Mouse (Mus musculus) neural tube, embryonic 13.5 days (tissue): ENCODE results near the gene Pard3. TPM values are rescaled to one million over a fixed set of nuclear protein-coding genes. Genes with fewer than 3 reads are reported as not detected.

Experiments
- ATAC-seq: fragments of 200-750 bp; cut with Nextera tagmentation; 2 replicates; pipeline ENCODE4 v1.8.0; 2017; ENCODE audit warnings: low read depth, mild to moderate bottlenecking, moderate TSS enrichment, moderate library complexity
- H3K27ac ChIP-seq: fragments of 300-500 bp; sonication (generic); replicated peaks from 2 replicates; pipeline ENCODE4 v1.5.1; 2015; ENCODE audit warnings: moderate library complexity, mild to moderate bottlenecking, inconsistent platforms
- H3K27me3 ChIP-seq: fragments of 300-500 bp; sonication (generic); 2 replicates; pipeline ENCODE4 v1.6.1; 2015; ENCODE audit warnings: mild to moderate bottlenecking, inconsistent platforms
- H3K36me3 ChIP-seq: fragments of 300-500 bp; sonication (generic); 2 replicates; pipeline ENCODE4 v1.6.1; 2015; ENCODE audit warnings: mild to moderate bottlenecking, inconsistent platforms
- H3K4me1 ChIP-seq: fragments of 300-500 bp; sonication (generic); replicated peaks from 2 replicates; pipeline ENCODE4 v1.6.1; 2015; ENCODE audit warnings: inconsistent platforms
- H3K4me2 ChIP-seq: fragments of 300-500 bp; sonication (generic); 2 replicates; pipeline ENCODE4 v1.6.1; 2015; ENCODE audit warnings: inconsistent platforms, mild to moderate bottlenecking, moderate library complexity
- H3K4me3 ChIP-seq: fragments of 300-500 bp; sonication (generic); 2 replicates; pipeline ENCODE4 v1.5.1; 2015; ENCODE audit warnings: mild to moderate bottlenecking, inconsistent platforms
- H3K9ac ChIP-seq: fragments of 300-500 bp; sonication (generic); 2 replicates; pipeline ENCODE4 v1.6.1; 2015; ENCODE audit warnings: moderate library complexity, mild to moderate bottlenecking, inconsistent platforms
- H3K9me3 ChIP-seq: fragments of 300-500 bp; sonication (generic); 2 replicates; pipeline ENCODE4 v1.6.1; 2016; ENCODE audit warnings: inconsistent platforms
- WGBS: fragments of 180-500 bp; shearing (Covaris S2); methylation state at CpG from one replicate; pipeline ENCODE4 v1.1.7; 2015; 5-methylcytosine and 5-hydroxymethylcytosine counted together
- polyA plus RNA-seq: library from polyadenylated mRNA; unstranded; fragments of >200 nt; fragmentation: Nextera tagmentation; extraction: Ambion mirVana; gene quantifications from 2 replicates; pipeline ENCODE4 v1.2.1, GENCODE M21; 2015

Gene Pard3
- polyA plus RNA-seq, 1 experiment from 2014 or later = 20.9 TPM

- Histone ChIP-seq H3K36me3 (no peaks in the 10 kb centered on the region), H3K4me1 (peaks cover 12% of the 10 kb centered on the region), H3K27ac (no peak overlapping the region), H3K27me3 (no peaks in the 10 kb centered on the region), H3K9me3 (no peaks in the 10 kb centered on the region), H3K4me3 (no peak overlapping the region), H3K4me2 (no peak overlapping the region), H3K9ac (no peak overlapping the region)
- no peak for ATAC-seq
- 98% methylated on average over 2 of the region's 2 CpGs for WGBS
Measured at GRCm38 (mm10) chr8:127480003-127480402, 416.3 kb downstream of the Pard3 start.

GRCm38 (mm10) chr8:127485618-127486017, 421.9 kb downstream of the Pard3 start:
- WGBS = 52% methylated on average over 5 of the region's 5 CpGs
- no peak overlapping the region for H3K27ac ChIP-seq
- H3K9me3 ChIP-seq = no peaks in the 10 kb centered on the region
- H3K36me3 ChIP-seq = no peaks in the 10 kb centered on the region
- H3K4me3 ChIP-seq = no peak overlapping the region
- no peak overlapping the region for H3K9ac ChIP-seq
- H3K4me1 ChIP-seq = peaks cover 23% of the 10 kb centered on the region
- H3K27me3 ChIP-seq = no peaks in the 10 kb centered on the region
- no peak overlapping the region for H3K4me2 ChIP-seq
- ATAC-seq = no peak

- no peak for ATAC-seq
- Histone ChIP-seq H3K27ac (no peak overlapping the region), H3K36me3 (no peaks in the 10 kb centered on the region), H3K9me3 (no peaks in the 10 kb centered on the region), H3K27me3 (no peaks in the 10 kb centered on the region), H3K4me1 (peaks cover 13% of the 10 kb centered on the region), H3K9ac (no peak overlapping the region), H3K4me2 (no peak overlapping the region), H3K4me3 (no peak overlapping the region)
- 34% methylated on average over 6 of the region's 6 CpGs for WGBS
Measured at GRCm38 (mm10) chr8:127491963-127492362, 428.3 kb downstream of the Pard3 start.

- H3K4me1 ChIP-seq = peaks cover 26% of the 10 kb centered on the region
- H3K9ac ChIP-seq = no peak overlapping the region
- 62% methylated on average over 4 of the region's 4 CpGs for WGBS
- H3K27ac ChIP-seq = no peak overlapping the region
- H3K9me3 ChIP-seq = no peaks in the 10 kb centered on the region
- no peaks in the 10 kb centered on the region for H3K36me3 ChIP-seq
- no peak overlapping the region for H3K4me3 ChIP-seq
- ATAC-seq = no peak
- no peaks in the 10 kb centered on the region for H3K27me3 ChIP-seq
- H3K4me2 ChIP-seq = no peak overlapping the region
Measured at GRCm38 (mm10) chr8:127495226-127495780, 431.6 kb downstream of the Pard3 start.

- WGBS = 14% methylated on average over 13 of the region's 13 CpGs
- H3K36me3 ChIP-seq = no peaks in the 10 kb centered on the region
- H3K4me2 ChIP-seq = no peak overlapping the region
- H3K27ac ChIP-seq = peak overlapping the region; percentile 79
- H3K9me3 ChIP-seq = no peaks in the 10 kb centered on the region
- no peaks in the 10 kb centered on the region for H3K27me3 ChIP-seq
- no peak; the same call in 1 of the 2 replicates for ATAC-seq
- peaks cover 35% of the 10 kb centered on the region for H3K4me1 ChIP-seq
- no peak overlapping the region for H3K4me3 ChIP-seq
- H3K9ac ChIP-seq = peak overlapping the region; percentile 31; the same call in 1 of the 2 replicates
Measured at GRCm38 (mm10) chr8:127498997-127499719, 435.5 kb downstream of the Pard3 start.

- Histone ChIP-seq H3K4me3 (no peak overlapping the region), H3K27me3 (no peaks in the 10 kb centered on the region), H3K9me3 (no peaks in the 10 kb centered on the region), H3K9ac (peak overlapping the region; percentile 38), H3K36me3 (no peaks in the 10 kb centered on the region), H3K4me2 (peak overlapping the region; percentile 33), H3K4me1 (peaks cover 35% of the 10 kb centered on the region), H3K27ac (peak overlapping the region; percentile 79)
- WGBS = 51% methylated on average over 13 of the region's 13 CpGs
- ATAC-seq = peak; percentile 34; the same call in 1 of the 2 replicates
Measured at GRCm38 (mm10) chr8:127499720-127500114, 436.0 kb downstream of the Pard3 start.

- WGBS = 5% methylated on average over 7 of the region's 7 CpGs
- Histone ChIP-seq H3K9me3 (no peaks in the 10 kb centered on the region), H3K4me3 (no peak overlapping the region), H3K9ac (peak overlapping the region; percentile 38), H3K27me3 (no peaks in the 10 kb centered on the region), H3K27ac (peak overlapping the region; percentile 79), H3K36me3 (no peaks in the 10 kb centered on the region), H3K4me1 (peaks cover 35% of the 10 kb centered on the region), H3K4me2 (peak overlapping the region; percentile 33)
- peak; percentile 66; the same call in 1 of the 2 replicates for ATAC-seq
Measured at GRCm38 (mm10) chr8:127500206-127500605, 436.5 kb downstream of the Pard3 start.

GRCm38 (mm10) chr8:127501756-127502155, 438.1 kb downstream of the Pard3 start:
- Histone ChIP-seq H3K4me2 (no peak overlapping the region), H3K4me1 (peaks cover 35% of the 10 kb centered on the region), H3K9ac (no peak overlapping the region), H3K27ac (no peak overlapping the region), H3K9me3 (no peaks in the 10 kb centered on the region), H3K36me3 (no peaks in the 10 kb centered on the region), H3K27me3 (no peaks in the 10 kb centered on the region), H3K4me3 (no peak overlapping the region)
- WGBS = 92% methylated on average over 1 of the region's 1 CpGs
- ATAC-seq = no peak

GRCm38 (mm10) chr8:127505286-127505685, 441.6 kb downstream of the Pard3 start:
- Histone ChIP-seq H3K36me3 (no peaks in the 10 kb centered on the region), H3K9ac (no peak overlapping the region), H3K4me2 (no peak overlapping the region), H3K27ac (no peak overlapping the region), H3K4me1 (peaks cover 17% of the 10 kb centered on the region), H3K27me3 (no peaks in the 10 kb centered on the region), H3K4me3 (no peak overlapping the region), H3K9me3 (no peaks in the 10 kb centered on the region)
- WGBS = 89% methylated on average over 1 of the region's 1 CpGs
- ATAC-seq = no peak

GRCm38 (mm10) chr8:127506336-127506735, 442.6 kb downstream of the Pard3 start:
- H3K27me3 ChIP-seq = no peaks in the 10 kb centered on the region
- no peaks in the 10 kb centered on the region for H3K36me3 ChIP-seq
- peaks cover 6% of the 10 kb centered on the region; the same call in 1 of the 2 replicates for H3K4me1 ChIP-seq
- ATAC-seq = no peak
- no peak overlapping the region for H3K4me3 ChIP-seq
- 95% methylated on average over 1 of the region's 1 CpGs for WGBS
- H3K4me2 ChIP-seq = no peak overlapping the region
- no peak overlapping the region for H3K27ac ChIP-seq
- H3K9ac ChIP-seq = no peak overlapping the region
- H3K9me3 ChIP-seq = no peaks in the 10 kb centered on the region

GRCm38 (mm10) chr8:127511341-127511740, 447.6 kb downstream of the Pard3 start:
- no peak for ATAC-seq

GRCm38 (mm10) chr8:127512001-127512573, 448.4 kb downstream of the Pard3 start:
- no peak for ATAC-seq
- Histone ChIP-seq H3K9ac (no peak overlapping the region), H3K4me2 (no peak overlapping the region), H3K27ac (no peak overlapping the region), H3K4me1 (peaks cover 14% of the 10 kb centered on the region), H3K27me3 (no peaks in the 10 kb centered on the region), H3K9me3 (no peaks in the 10 kb centered on the region), H3K4me3 (no peak overlapping the region), H3K36me3 (no peaks in the 10 kb centered on the region)
- 22% methylated on average over 1 of the region's 1 CpGs for WGBS

More at GRCm38 (mm10) chr8:127511341-127511740, 447.6 kb downstream of the Pard3 start:
- Histone ChIP-seq H3K4me3 (no peak overlapping the region), H3K4me2 (no peak overlapping the region), H3K27me3 (no peaks in the 10 kb centered on the region), H3K9me3 (no peaks in the 10 kb centered on the region), H3K4me1 (peaks cover 14% of the 10 kb centered on the region), H3K9ac (no peak overlapping the region), H3K36me3 (no peaks in the 10 kb centered on the region), H3K27ac (no peak overlapping the region; the same call in 1 of the 2 replicates)
- 82% methylated on average over 1 of the region's 1 CpGs for WGBS
